Mouse (Mus musculus) urinary bladder, adult 2 months (tissue): Measurements from ENCODE around the gene Kcnrg. TPM values are rescaled to one million over a fixed set of nuclear protein-coding genes. Genes with fewer than 3 reads are reported as not detected.

ENCODE experiments used
- DNase-seq: peaks from one replicate; pipeline ENCODE4 v3.0.0; 2022; ENCODE audit warnings: low spot score
- polyA plus RNA-seq: library from polyadenylated mRNA; depleted of rRNA; stranded (reverse); fragments of >200 nt; gene quantifications from 2 replicates; pipeline ENCODE4 v1.2.3, GENCODE M21; 2012; rRNA removed

Gene Kcnrg
- polyA plus RNA-seq, 1 experiment: 0.25 TPM

- DNase-seq: no peak
Observed at GRCm38 (mm10) chr14:61645547-61645946, 38.3 kb downstream of the Kcnrg start.

DNA sequence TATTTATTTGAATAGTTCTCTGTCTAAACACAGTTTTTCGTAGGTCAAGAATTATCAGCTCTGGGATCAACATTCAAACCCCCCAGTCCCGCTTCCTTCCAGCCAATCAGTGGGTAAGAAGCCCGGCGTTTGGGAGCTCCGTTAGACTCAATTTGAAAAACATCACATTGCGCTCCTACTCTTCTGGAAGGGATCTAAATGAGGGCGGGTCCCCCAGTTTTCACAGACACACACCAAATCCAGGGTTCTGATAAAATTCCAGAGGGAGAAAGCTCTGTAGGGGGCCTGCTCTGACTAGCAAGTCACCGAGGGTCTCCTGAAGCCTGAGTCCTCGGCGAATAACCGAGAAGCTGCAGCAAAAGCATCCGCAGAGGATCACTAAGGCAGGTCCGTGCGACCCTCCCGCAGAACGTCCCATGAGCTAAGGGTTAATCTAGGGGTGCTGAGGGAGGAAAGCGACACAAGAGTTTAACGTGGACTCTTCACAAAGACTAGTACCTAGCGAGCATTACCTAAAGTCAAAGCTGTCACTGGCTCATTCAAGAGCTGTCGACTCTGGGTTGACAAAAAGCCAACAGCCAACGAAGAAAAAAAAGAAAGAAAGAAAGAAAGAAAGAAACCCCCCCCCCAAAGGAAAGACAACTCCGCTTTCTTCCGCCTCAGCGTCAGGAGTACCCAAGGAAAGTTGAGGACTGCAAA is 40.1 kb downstream of the Kcnrg start:
- peak; percentile 33 for DNase-seq

GRCm38 (mm10) chr14:61647881-61648684 is 40.8 kb downstream of the Kcnrg start:
- peak; percentile 53 for DNase-seq

- DNase-seq: peak; percentile 88
Observed at GRCm38 (mm10) chr14:61648685-61649504, 41.6 kb downstream of the Kcnrg start.

- no peak for DNase-seq
Observed at GRCm38 (mm10) chr14:61650291-61650960, 43.2 kb downstream of the Kcnrg start.

DNA sequence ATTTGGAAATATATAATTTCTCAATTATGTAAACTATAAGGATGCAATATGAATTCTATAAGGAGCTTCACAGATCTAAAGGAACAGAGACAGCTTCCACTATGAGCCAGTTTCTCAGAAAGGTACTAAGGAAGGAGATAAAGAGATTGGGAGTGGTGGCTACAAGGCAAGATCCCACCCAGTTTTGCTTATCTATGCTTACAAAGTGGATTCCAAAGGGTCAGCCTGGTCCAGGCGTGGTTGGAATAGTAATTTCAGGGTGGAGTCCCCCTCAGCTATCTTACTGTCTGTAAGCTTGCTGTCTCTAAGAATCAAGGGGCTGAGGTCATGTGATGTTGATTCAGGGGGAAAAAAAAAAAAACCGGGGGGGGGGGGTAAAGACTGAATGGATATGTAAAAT is 49.2 kb downstream of the Kcnrg start:
- DNase-seq: no peak

- DNase-seq: no peak
Observed at GRCm38 (mm10) chr14:61661496-61661895, 54.2 kb downstream of the Kcnrg start.

- DNase-seq: no peak
Observed at GRCm38 (mm10) chr14:61662307-61662706, 55.0 kb downstream of the Kcnrg start.

Other genes with a start within 250 kb of the Kcnrg start
- 10.8 and 10.9 TPM in 2 replicates for gene Ebpl, start 247.0 kb upstream of the Kcnrg start, polyA plus RNA-seq
- gene Kpna3, start 167.6 kb upstream of the Kcnrg start, polyA plus RNA-seq: 30.4 and 34.3 TPM in 2 replicates
- 17.0 and 18.2 TPM in 2 replicates for gene Spryd7, start 50.6 kb upstream of the Kcnrg start, polyA plus RNA-seq
- 17.2 and 20.9 TPM in 2 replicates for gene Trim13, start 9.2 kb upstream of the Kcnrg start, polyA plus RNA-seq